Mouse (Mus musculus): ENCODE data around the gene Dnttip1. TPM values are rescaled to one million over a fixed set of nuclear protein-coding genes. Genes with fewer than 3 reads are reported as not detected.

Gene Dnttip1
- total RNA-seq, 1 experiment from 2014 or later, result 43.5 TPM

- no peak for DNase-seq
Measured at GRCm38 (mm10) chr2:164805332-164805718, 59.5 kb downstream of the Dnttip1 start.

- no peak for DNase-seq
Measured at GRCm38 (mm10) chr2:164806614-164807013, 60.8 kb downstream of the Dnttip1 start.

- DNase-seq, result no peak
Measured at GRCm38 (mm10) chr2:164813557-164813956, 67.8 kb downstream of the Dnttip1 start.

- no peak for DNase-seq
Measured at GRCm38 (mm10) chr2:164815348-164815747, 69.6 kb downstream of the Dnttip1 start.

- no peak for DNase-seq
Measured at GRCm38 (mm10) chr2:164815821-164816220, 70.0 kb downstream of the Dnttip1 start.

- no peak for DNase-seq
Measured at GRCm38 (mm10) chr2:164817206-164817605, 71.4 kb downstream of the Dnttip1 start.

- DNase-seq, result no peak
Measured at GRCm38 (mm10) chr2:164817703-164818102, 71.9 kb downstream of the Dnttip1 start.

Other genes starting within 250 kb of the Dnttip1 start
- gene Pigt, start 248.5 kb upstream of the Dnttip1 start, total RNA-seq (2021), result 98.3 and 99.7 TPM in 2 replicates
- not detected in 2 replicates for gene Wfdc2, start 183.6 kb upstream of the Dnttip1 start, total RNA-seq (2021)
- gene Spint3, start 172.5 kb upstream of the Dnttip1 start, total RNA-seq (2021), result not detected in 2 replicates
- 0.58 TPM in 1 of 2 replicates, not detected in the other for gene Wfdc6a, start 160.5 kb upstream of the Dnttip1 start, total RNA-seq (2021)
- gene Eppin, start 152.4 kb upstream of the Dnttip1 start, total RNA-seq (2021), result not detected in 2 replicates
- gene Wfdc6b, start 132.5 kb upstream of the Dnttip1 start, total RNA-seq (2021), result not detected in 2 replicates
- not detected in 2 replicates for gene Wfdc8, start 132.4 kb upstream of the Dnttip1 start, total RNA-seq (2021)
- not detected in 2 replicates for gene Wfdc16, start 107.2 kb upstream of the Dnttip1 start, total RNA-seq (2021)
- gene Wfdc10, start 89.9 kb upstream of the Dnttip1 start, total RNA-seq (2021), result not detected in 2 replicates
- gene Wfdc9, start 89.4 kb upstream of the Dnttip1 start, total RNA-seq (2021), result not detected in 2 replicates
- not detected in 2 replicates for gene Wfdc11, start 71.9 kb upstream of the Dnttip1 start, total RNA-seq (2021)
- not detected in 2 replicates for gene Wfdc13, start 60.9 kb upstream of the Dnttip1 start, total RNA-seq (2021)
- not detected in 2 replicates for gene Spint4, start 47.5 kb upstream of the Dnttip1 start, total RNA-seq (2021)
- gene Spint5, start 30.7 kb upstream of the Dnttip1 start, total RNA-seq (2021), result not detected in 2 replicates
- 0.39 and 0.57 TPM in 2 replicates for gene Wfdc3, start 52 bp upstream of the Dnttip1 start, total RNA-seq (2021)
- 9.9 and 14.1 TPM in 2 replicates for gene Ube2c, start 23.9 kb downstream of the Dnttip1 start, total RNA-seq (2021)
- gene Tnnc2, start 34.0 kb downstream of the Dnttip1 start, total RNA-seq (2021), result not detected in 2 replicates
- gene Snx21, start 39.8 kb downstream of the Dnttip1 start, total RNA-seq (2021), result 36.6 and 50.0 TPM in 2 replicates
- gene Acot8, start 58.9 kb downstream of the Dnttip1 start, total RNA-seq (2021), result 28.9 and 36.0 TPM in 2 replicates
- 4.3 and 5.5 TPM in 2 replicates for gene Zswim3, start 59.1 kb downstream of the Dnttip1 start, total RNA-seq (2021)
- 11.9 and 14.2 TPM in 2 replicates for gene Zswim1, start 76.7 kb downstream of the Dnttip1 start, total RNA-seq (2021)
- not detected in 2 replicates for gene Spata25, start 82.6 kb downstream of the Dnttip1 start, total RNA-seq (2021)
- 108 and 121 TPM in 2 replicates for gene Ctsa, start 86.9 kb downstream of the Dnttip1 start, total RNA-seq (2021)
- gene Neurl2, start 87.5 kb downstream of the Dnttip1 start, total RNA-seq (2021), result 1.3 and 2.2 TPM in 2 replicates
- gene Pltp, start 111.7 kb downstream of the Dnttip1 start, total RNA-seq (2021), result 12.7 and 16.2 TPM in 2 replicates
- 46.6 and 60.9 TPM in 2 replicates for gene Pcif1, start 133.3 kb downstream of the Dnttip1 start, total RNA-seq (2021)
- gene Zfp335, start 165.8 kb downstream of the Dnttip1 start, total RNA-seq (2021), result 21.2 and 23.9 TPM in 2 replicates
- gene Mmp9, start 194.8 kb downstream of the Dnttip1 start, total RNA-seq (2021), result 0.33 and 0.43 TPM in 2 replicates
- 7.2 and 10.6 TPM in 2 replicates for gene Slc12a5, start 214.8 kb downstream of the Dnttip1 start, total RNA-seq (2021)